Mouse (Mus musculus) NIH3T3 (cell line): ENCODE measurements around the gene Socs2.
A peak's percentile ranks its signal among the peaks of the same experiment; 100 is the strongest.

Experiments
- DNase-seq: peaks from one replicate; pipeline ENCODE4 v3.0.0-alpha.2; 2012; ENCODE audit warnings: low read depth

Socs2 gene

DNA sequence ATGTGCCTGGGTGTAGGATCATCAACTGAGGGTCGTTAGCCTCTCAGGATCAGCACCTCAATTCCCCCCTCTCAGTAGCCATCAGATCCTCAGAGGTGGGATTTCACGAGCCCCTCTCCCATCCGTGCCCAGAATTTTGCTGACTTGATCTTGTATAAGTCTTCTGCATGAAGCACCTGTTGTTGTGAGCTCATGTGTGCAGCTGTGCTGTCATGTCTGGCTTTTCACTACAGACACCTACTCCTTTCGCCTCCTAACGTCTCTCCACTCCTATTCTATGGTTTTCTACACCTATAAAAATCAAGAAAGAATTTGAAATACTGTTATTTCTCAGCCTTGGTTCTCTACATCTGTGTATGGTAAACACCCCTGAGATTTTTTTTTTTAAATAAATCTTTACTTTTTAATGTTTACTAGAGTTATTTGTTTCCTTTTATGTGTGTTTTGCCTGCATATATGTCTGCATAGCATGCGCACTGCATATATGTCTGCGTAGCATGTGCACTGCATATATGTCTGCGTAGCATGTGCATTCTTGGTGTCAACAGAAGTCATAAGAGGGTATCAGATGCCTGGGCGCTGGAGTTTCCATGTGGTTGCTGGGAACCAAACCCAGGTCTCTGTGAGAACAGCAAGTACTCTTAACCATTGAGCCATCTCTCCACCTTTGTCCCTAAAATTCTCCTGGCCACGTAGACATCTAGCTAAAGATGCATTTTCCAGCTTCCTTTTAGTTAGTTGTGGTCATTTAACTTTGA, 74.0 kb downstream of the Socs2 start:
- no peak for DNase-seq

DNA sequence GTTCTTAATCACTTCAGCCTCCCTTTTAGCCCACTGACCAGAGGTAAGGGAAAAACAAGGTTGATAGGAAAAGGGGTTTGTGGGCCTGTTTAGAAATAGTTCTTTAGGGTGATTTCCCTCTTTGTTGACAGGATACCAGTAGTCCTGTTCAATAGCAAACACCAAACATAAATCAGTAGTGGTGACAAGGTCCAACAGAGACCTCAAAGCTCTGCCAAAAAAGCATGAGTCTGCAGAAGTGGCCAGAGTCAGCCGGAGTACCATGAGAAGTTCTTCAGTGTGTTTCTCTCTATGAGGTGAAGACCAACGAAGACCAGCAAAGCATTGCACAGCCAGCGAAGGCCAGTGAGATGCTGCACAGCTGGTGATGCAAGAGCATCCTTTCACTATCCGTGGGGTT, 76.3 kb downstream of the Socs2 start:
- DNase-seq = no peak

GRCm38 (mm10) chr10:95337589-95337988, 79.4 kb downstream of the Socs2 start:
- no peak for DNase-seq

DNA sequence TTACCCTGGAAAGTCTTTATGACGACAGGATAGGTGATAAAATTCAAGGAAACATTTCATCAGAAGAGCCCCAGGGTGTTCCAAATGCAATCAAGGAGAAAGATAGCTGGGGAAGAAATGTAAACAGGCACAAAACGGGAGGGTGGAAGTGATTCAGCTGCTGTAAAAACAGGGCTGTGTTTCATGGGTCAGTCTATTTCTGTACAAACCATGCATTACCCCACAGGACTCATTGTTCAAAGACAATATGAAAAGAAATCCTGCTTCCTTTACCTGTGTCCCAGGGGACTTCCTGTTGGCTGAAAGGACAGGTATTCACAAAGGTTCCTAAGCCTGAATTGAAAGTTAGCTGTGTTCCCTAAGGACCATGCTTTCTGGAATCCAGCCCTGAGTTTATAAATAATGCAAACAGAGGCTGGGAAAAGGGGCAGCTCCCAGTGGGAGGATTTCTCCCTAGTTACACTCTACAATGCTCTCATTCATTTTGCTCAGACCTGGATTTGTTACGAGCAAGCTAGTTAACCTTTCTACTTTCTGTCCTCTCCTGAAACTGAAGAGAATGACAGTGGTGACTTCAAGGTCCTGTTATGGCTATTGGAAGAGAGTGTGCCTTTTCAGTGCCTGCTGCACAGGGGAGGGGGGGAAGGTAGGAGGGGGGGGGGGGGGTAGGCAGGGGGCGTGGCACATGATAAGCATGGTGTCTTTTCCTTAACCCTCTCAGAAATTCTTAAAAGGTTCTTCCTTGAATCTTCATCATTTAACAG, 80.0 kb downstream of the Socs2 start:
- DNase-seq = peak; percentile 65
